Mouse (Mus musculus): ENCODE data around the gene Zhx3. TPM values are rescaled to one million over a fixed set of nuclear protein-coding genes. Genes with fewer than 3 reads are reported as not detected.
A peak's percentile ranks its signal among the peaks of the same experiment; 100 is the strongest.

The Zhx3 gene
- polyA plus RNA-seq, 1 experiment = 26.2 TPM

- no peak for TF ChIP-seq CTCF (IDR thresholded peaks at IDR 0.05; ENCODE audit: borderline replicate concordance, insufficient read depth, low read depth, low read length)
- TF ChIP-seq POLR2A (IDR thresholded peaks at IDR 0.05; ENCODE audit: borderline replicate concordance, insufficient read depth, low read length) = no peak
- H3K4me3 ChIP-seq (replicated peaks; ENCODE audit: insufficient read depth, low read depth, low read length) = no peak overlapping the region
- H3K27ac ChIP-seq (ENCODE audit: insufficient read depth, low read length) = no peak overlapping the region
- 97% methylated on average over 1 of the region's 1 CpGs for WGBS
- DNase-seq = no peak
- peaks cover 17% of the 10 kb centered on the region for H3K4me1 ChIP-seq (ENCODE audit: control insufficient read depth, insufficient read depth, low read length)
- no peaks in the 10 kb centered on the region for H3K27me3 ChIP-seq (ENCODE audit: control insufficient read depth, insufficient read depth, low read length)
Observed at GRCm38 (mm10) chr2:160745497-160745896, 127.3 kb downstream of the Zhx3 start.

- Histone ChIP-seq H3K27me3 (ENCODE audit: control insufficient read depth, insufficient read depth, low read length) (no peaks in the 10 kb centered on the region), H3K27ac (ENCODE audit: insufficient read depth, low read length) (no peak overlapping the region), H3K4me1 (ENCODE audit: control insufficient read depth, insufficient read depth, low read length) (peaks cover 17% of the 10 kb centered on the region), H3K4me3 (replicated peaks; ENCODE audit: insufficient read depth, low read depth, low read length) (no peak overlapping the region)
- no peak for DNase-seq
- TF ChIP-seq POLR2A (IDR thresholded peaks at IDR 0.05; ENCODE audit: borderline replicate concordance, insufficient read depth, low read length) = no peak
- TF ChIP-seq CTCF (IDR thresholded peaks at IDR 0.05; ENCODE audit: borderline replicate concordance, insufficient read depth, low read depth, low read length) = no peak
- 75% methylated on average over 5 of the region's 5 CpGs for WGBS
Observed at GRCm38 (mm10) chr2:160744823-160745210, 128.0 kb downstream of the Zhx3 start.

- no peak overlapping the region for H3K4me3 ChIP-seq (replicated peaks; ENCODE audit: insufficient read depth, low read depth, low read length)
- DNase-seq = peak; percentile 51 to 55
- 62% methylated on average over 7 of the region's 7 CpGs for WGBS
- no peak overlapping the region for H3K27ac ChIP-seq (ENCODE audit: insufficient read depth, low read length)
- peak; percentile 41; the same call in 1 of the 2 replicates for TF ChIP-seq CTCF (IDR thresholded peaks at IDR 0.05; ENCODE audit: borderline replicate concordance, insufficient read depth, low read depth, low read length)
- no peak for TF ChIP-seq POLR2A (IDR thresholded peaks at IDR 0.05; ENCODE audit: borderline replicate concordance, insufficient read depth, low read length)
- H3K4me1 ChIP-seq (ENCODE audit: control insufficient read depth, insufficient read depth, low read length) = peaks cover 20% of the 10 kb centered on the region
- no peaks in the 10 kb centered on the region for H3K27me3 ChIP-seq (ENCODE audit: control insufficient read depth, insufficient read depth, low read length)
Observed at GRCm38 (mm10) chr2:160744040-160744822, 128.6 kb downstream of the Zhx3 start.

- DNase-seq = no peak
- no peak overlapping the region for H3K27ac ChIP-seq (ENCODE audit: insufficient read depth, low read length)
- H3K4me3 ChIP-seq (replicated peaks; ENCODE audit: insufficient read depth, low read depth, low read length) = no peak overlapping the region
- WGBS = 84% methylated on average over 1 of the region's 1 CpGs
- TF ChIP-seq POLR2A (IDR thresholded peaks at IDR 0.05; ENCODE audit: borderline replicate concordance, insufficient read depth, low read length) (no peak), CTCF (IDR thresholded peaks at IDR 0.05; ENCODE audit: borderline replicate concordance, insufficient read depth, low read depth, low read length) (no peak)
- H3K4me1 ChIP-seq (ENCODE audit: control insufficient read depth, insufficient read depth, low read length) = peaks cover 30% of the 10 kb centered on the region
- no peaks in the 10 kb centered on the region for H3K27me3 ChIP-seq (ENCODE audit: control insufficient read depth, insufficient read depth, low read length)
Observed at GRCm38 (mm10) chr2:160742161-160742609, 130.6 kb downstream of the Zhx3 start.

- DNase-seq = no peak
- 76% methylated on average over 3 of the region's 3 CpGs for WGBS
- no peak overlapping the region; the same call in 1 of the 2 replicates for H3K27ac ChIP-seq (ENCODE audit: insufficient read depth, low read length)
- H3K4me3 ChIP-seq (replicated peaks; ENCODE audit: insufficient read depth, low read depth, low read length) = no peak overlapping the region
- H3K4me1 ChIP-seq (ENCODE audit: control insufficient read depth, insufficient read depth, low read length) = peaks cover 30% of the 10 kb centered on the region
- no peak for TF ChIP-seq POLR2A (IDR thresholded peaks at IDR 0.05; ENCODE audit: borderline replicate concordance, insufficient read depth, low read length)
- no peak for TF ChIP-seq CTCF (IDR thresholded peaks at IDR 0.05; ENCODE audit: borderline replicate concordance, insufficient read depth, low read depth, low read length)
- H3K27me3 ChIP-seq (ENCODE audit: control insufficient read depth, insufficient read depth, low read length) = no peaks in the 10 kb centered on the region
Observed at GRCm38 (mm10) chr2:160741580-160741979, 131.2 kb downstream of the Zhx3 start.

- Histone ChIP-seq H3K4me1 (ENCODE audit: control insufficient read depth, insufficient read depth, low read length) (peaks cover 33% of the 10 kb centered on the region), H3K27ac (ENCODE audit: insufficient read depth, low read length) (no peak overlapping the region), H3K4me3 (replicated peaks; ENCODE audit: insufficient read depth, low read depth, low read length) (no peak overlapping the region), H3K27me3 (ENCODE audit: control insufficient read depth, insufficient read depth, low read length) (no peaks in the 10 kb centered on the region)
- whole genome bisulfite sequencing = 20% methylated on average over 11 of the region's 11 CpGs
- TF ChIP-seq CTCF (IDR thresholded peaks at IDR 0.05; ENCODE audit: borderline replicate concordance, insufficient read depth, low read depth, low read length) (no peak), POLR2A (IDR thresholded peaks at IDR 0.05; ENCODE audit: borderline replicate concordance, insufficient read depth, low read length) (no peak)
- peak; percentile 36 to 45 for DNase-seq
Observed at GRCm38 (mm10) chr2:160740521-160741156, 132.2 kb downstream of the Zhx3 start.

GRCm38 (mm10) chr2:160739647-160740356 is 133.0 kb downstream of the Zhx3 start:
- no peak for DNase-seq
- Histone ChIP-seq H3K4me1 (ENCODE audit: control insufficient read depth, insufficient read depth, low read length) (peaks cover 35% of the 10 kb centered on the region), H3K4me3 (replicated peaks; ENCODE audit: insufficient read depth, low read depth, low read length) (no peak overlapping the region), H3K27me3 (ENCODE audit: control insufficient read depth, insufficient read depth, low read length) (no peaks in the 10 kb centered on the region), H3K27ac (ENCODE audit: insufficient read depth, low read length) (no peak overlapping the region)
- WGBS = 63% methylated on average over 2 of the region's 2 CpGs
- no peak for TF ChIP-seq POLR2A (IDR thresholded peaks at IDR 0.05; ENCODE audit: borderline replicate concordance, insufficient read depth, low read length)
- TF ChIP-seq CTCF (IDR thresholded peaks at IDR 0.05; ENCODE audit: borderline replicate concordance, insufficient read depth, low read depth, low read length) = no peak
